Mouse (Mus musculus) embryonic fibroblast, embryonic 13.5 days (primary cell): Measurements from ENCODE around the gene Nelfe.

Source experiments
- CTCF ChIP-seq: IDR thresholded peaks from 2 replicates; pipeline ENCODE4 v1.5.1; 2011; ENCODE audit warnings: mild to moderate bottlenecking, control low read depth, low read length, moderate library complexity, borderline replicate concordance; ENCODE audit not compliant: insufficient read depth
- POLR2A ChIP-seq: IDR thresholded peaks from 2 replicates; pipeline ENCODE4 v1.6.1; 2011; ENCODE audit warnings: low read depth, mild to moderate bottlenecking, control low read depth, low read length, moderate library complexity

- TF ChIP-seq CTCF (no peak), POLR2A (no peak)
Measured at GRCm38 (mm10) chr17:34808599-34809205, 41.5 kb upstream of the Nelfe start.
